Mouse (Mus musculus) layer of hippocampus, adult 9-10 months (tissue): ENCODE results near the gene Fgf12.

Experiments
- DNase-seq: peaks from one replicate; pipeline ENCODE4 v3.0.0; 2022; ENCODE audit warnings: low spot score

Fgf12 gene

GRCm38 (mm10) chr16:28323576-28323975 is 429.3 kb downstream of the Fgf12 start:
- DNase-seq, result no peak

- DNase-seq, result no peak
Measured at GRCm38 (mm10) chr16:28311618-28312017, 441.2 kb downstream of the Fgf12 start.

GRCm38 (mm10) chr16:28303889-28304288 is 449.0 kb downstream of the Fgf12 start:
- no peak for DNase-seq

- no peak for DNase-seq
Measured at GRCm38 (mm10) chr16:28289689-28290330, 463.1 kb downstream of the Fgf12 start.

GRCm38 (mm10) chr16:28257904-28258303 is 495.0 kb downstream of the Fgf12 start:
- DNase-seq, result no peak

GRCm38 (mm10) chr16:28254303-28254702 is 498.6 kb downstream of the Fgf12 start:
- DNase-seq, result no peak

GRCm38 (mm10) chr16:28251930-28252329 is 500.9 kb downstream of the Fgf12 start:
- no peak for DNase-seq

- no peak for DNase-seq
Measured at GRCm38 (mm10) chr16:28242867-28243649, 509.8 kb downstream of the Fgf12 start.

GRCm38 (mm10) chr16:28239382-28239781 is 513.5 kb downstream of the Fgf12 start:
- DNase-seq, result no peak

GRCm38 (mm10) chr16:28238019-28238868 is 514.6 kb downstream of the Fgf12 start:
- DNase-seq, result peak; percentile 7

- DNase-seq, result no peak
Measured at GRCm38 (mm10) chr16:28215930-28216329, 536.9 kb downstream of the Fgf12 start.

GRCm38 (mm10) chr16:28212411-28212810 is 540.5 kb downstream of the Fgf12 start:
- DNase-seq, result no peak

- DNase-seq, result no peak
Measured at GRCm38 (mm10) chr16:28156443-28156842, 596.4 kb downstream of the Fgf12 start.

- DNase-seq, result no peak
Measured at GRCm38 (mm10) chr16:28140972-28141371, 611.9 kb downstream of the Fgf12 start.

- no peak for DNase-seq
Measured at GRCm38 (mm10) chr16:28127006-28127405, 625.9 kb downstream of the Fgf12 start.
